Mouse (Mus musculus) spleen, postnatal 36 days (tissue): ENCODE measurements around the gene Phf24.

Experiments
- DNase-seq, 2 experiments: peaks; one replicate each; pipeline ENCODE4 v3.0.0; 2022; ENCODE audit warnings: low spot score in 2 of 2, mixed read lengths in 1 of 2

The Phf24 gene

GRCm38 (mm10) chr4:42916617-42917401, at the start of gene Phf24:
Gene Phf24, plus strand, starts transcription at chr4:42916660.
- DNase-seq: no peak

GRCm38 (mm10) chr4:42867390-42867789, 49.1 kb upstream of the Phf24 start:
- peak in 1 of 2 experiments; percentile 33 for DNase-seq

GRCm38 (mm10) chr4:42868193-42868592, 48.3 kb upstream of the Phf24 start:
- DNase-seq: no peak

- no peak for DNase-seq
Observed at GRCm38 (mm10) chr4:42870748-42871147, 45.7 kb upstream of the Phf24 start.

- DNase-seq: no peak
Observed at GRCm38 (mm10) chr4:42872151-42872550, 44.3 kb upstream of the Phf24 start.

- DNase-seq: no peak
Observed at GRCm38 (mm10) chr4:42872746-42873435, 43.6 kb upstream of the Phf24 start.

GRCm38 (mm10) chr4:42874134-42874533, 42.3 kb upstream of the Phf24 start, which contains the start of gene Fam205c:
Gene Fam205c, minus strand, starts transcription at chr4:42874234.
- DNase-seq: no peak

GRCm38 (mm10) chr4:42876586-42877291, 39.7 kb upstream of the Phf24 start:
- peak; percentile 30 to 45 for DNase-seq

GRCm38 (mm10) chr4:42877657-42878056, 38.8 kb upstream of the Phf24 start:
- no peak for DNase-seq

- peak; percentile 49 to 67 for DNase-seq
Observed at GRCm38 (mm10) chr4:42879829-42880676, 36.4 kb upstream of the Phf24 start.

GRCm38 (mm10) chr4:42880677-42880948, 35.8 kb upstream of the Phf24 start:
- no peak for DNase-seq

- DNase-seq: no peak
Observed at GRCm38 (mm10) chr4:42886926-42887325, 29.5 kb upstream of the Phf24 start.

GRCm38 (mm10) chr4:42888806-42889205, 27.7 kb upstream of the Phf24 start:
- no peak for DNase-seq

- no peak for DNase-seq
Observed at GRCm38 (mm10) chr4:42891176-42891575, 25.3 kb upstream of the Phf24 start.

GRCm38 (mm10) chr4:42895118-42895517, 21.3 kb upstream of the Phf24 start:
- DNase-seq: no peak

- DNase-seq: no peak
Observed at GRCm38 (mm10) chr4:42898914-42899313, 17.5 kb upstream of the Phf24 start.

- no peak for DNase-seq
Observed at GRCm38 (mm10) chr4:42900878-42901277, 15.6 kb upstream of the Phf24 start.

GRCm38 (mm10) chr4:42902174-42902573, 14.3 kb upstream of the Phf24 start:
- no peak for DNase-seq

GRCm38 (mm10) chr4:42902730-42903129, 13.7 kb upstream of the Phf24 start:
- DNase-seq: no peak

- DNase-seq: no peak
Observed at GRCm38 (mm10) chr4:42903942-42904341, 12.5 kb upstream of the Phf24 start.

GRCm38 (mm10) chr4:42904523-42904922, 11.9 kb upstream of the Phf24 start:
- DNase-seq: no peak

GRCm38 (mm10) chr4:42904966-42905365, 11.5 kb upstream of the Phf24 start:
- DNase-seq: no peak
